Mouse (Mus musculus) ES-E14 (cell line): Measurements from ENCODE around the gene Rab37. TPM values are rescaled to one million over a fixed set of nuclear protein-coding genes. Genes with fewer than 3 reads are reported as not detected.

ENCODE experiments used
- DNase-seq: peaks from one replicate; pipeline ENCODE4 v3.0.0-alpha.2; 2013; ENCODE audit warnings: low read depth, low spot score
- H3K27ac ChIP-seq: 2 replicates; pipeline ENCODE4 v1.5.1; 2012; ENCODE audit warnings: low read depth, mild to moderate bottlenecking, low read length, moderate library complexity, mixed read lengths; ENCODE audit not compliant: poor library complexity, insufficient read depth, severe bottlenecking
- H3K36me3 ChIP-seq: 2 replicates; pipeline ENCODE4 v1.6.1; 2012; ENCODE audit warnings: mild to moderate bottlenecking, low read length, moderate library complexity, mixed read lengths; ENCODE audit not compliant: control insufficient read depth, poor library complexity, insufficient read depth, severe bottlenecking
- H3K4me1 ChIP-seq, 2 experiments: fragments of 150-350 bp in 1 of 2; sonication (generic) in 1 of 2; 2 replicates each; pipeline ENCODE4 v1.6.1; 2012; ENCODE audit warnings: low read length in 2 of 2, mild to moderate bottlenecking in 1 of 2, mixed read lengths in 1 of 2; ENCODE audit not compliant: control insufficient read depth in 2 of 2, insufficient read depth in 2 of 2, poor library complexity in 1 of 2
- H3K4me3 ChIP-seq, 2 experiments: fragments of 150-350 bp in 1 of 2; sonication (generic) in 1 of 2; 2 replicates each; pipeline ENCODE4 v1.5.1; 2012; ENCODE audit warnings: low read length in 2 of 2, low read depth in 1 of 2, mild to moderate bottlenecking in 1 of 2, mixed read lengths in 1 of 2; ENCODE audit not compliant: insufficient read depth in 1 of 2, poor library complexity in 1 of 2, severe bottlenecking in 1 of 2
- H3K9ac ChIP-seq: 2 replicates; pipeline ENCODE4 v1.6.1; 2012; ENCODE audit warnings: low read depth, mild to moderate bottlenecking, low read length, mixed read lengths; ENCODE audit not compliant: poor library complexity, insufficient read depth, severe bottlenecking
- H3K9me3 ChIP-seq: fragments of 150-350 bp; sonication (generic); 2 replicates; pipeline ENCODE4 v1.6.1; 2012; ENCODE audit warnings: low read depth, mild to moderate bottlenecking, low read length; ENCODE audit not compliant: control insufficient read depth, insufficient read depth
- CHD2 ChIP-seq: IDR thresholded peaks from 2 replicates; pipeline ENCODE4 v1.6.1; 2014; ENCODE audit warnings: mild to moderate bottlenecking, low read depth, low read length, inconsistent platforms
- HCFC1 ChIP-seq: IDR thresholded peaks from 2 replicates; pipeline ENCODE4 v1.6.1; 2012; ENCODE audit warnings: low read length, inconsistent platforms, borderline replicate concordance; ENCODE audit not compliant: insufficient read depth
- MAFK ChIP-seq: IDR thresholded peaks from 2 replicates; pipeline ENCODE4 v1.6.1; 2014; ENCODE audit warnings: mild to moderate bottlenecking, low read depth, low read length, inconsistent platforms; ENCODE audit not compliant: insufficient read depth
- ZC3H11A ChIP-seq: IDR thresholded peaks from 2 replicates; pipeline ENCODE4 v1.6.1; 2012; ENCODE audit warnings: low read depth, mild to moderate bottlenecking, inconsistent platforms, low read length, borderline replicate concordance
- ZNF384 ChIP-seq: IDR thresholded peaks from 2 replicates; pipeline ENCODE4 v1.6.1; 2012; ENCODE audit warnings: low read depth, low read length, inconsistent platforms
- in situ Hi-C, 2 experiments: fragments of 600-800 bp; cut with MboI; formaldehyde crosslinking; loops; one replicate each; pipeline ENCODE4 v1.15.1; 2025; ENCODE audit warnings: low sequenced_read_pairs in 2 of 2, inconsistent platforms in 1 of 2; ENCODE audit not compliant: unreplicated experiment in 2 of 2
- total RNA-seq: library from RNA; depleted of rRNA; stranded (reverse); fragments of 300-350 nt; gene quantifications from 2 replicates; pipeline ENCODE4 v1.2.3, GENCODE M21; 2012

The Rab37 gene
- total RNA-seq, 1 experiment, result 0.67 TPM

- H3K9me3 ChIP-seq, result no peaks in the 10 kb centered on the region
- no peak for DNase-seq
- no peak overlapping the region for H3K4me3 ChIP-seq
- peaks cover 1 to 24% of the 10 kb centered on the region in 2 experiments; a peak in 2 of 4 replicates for H3K4me1 ChIP-seq
- in situ Hi-C loops, result no loop called here
- no peak for TF ChIP-seq ZC3H11A
- TF ChIP-seq MAFK, result no peak
- no peak for TF ChIP-seq CHD2
- no peak for TF ChIP-seq HCFC1
- TF ChIP-seq ZNF384, result no peak
- H3K27ac ChIP-seq, result no peak overlapping the region
- no peaks in the 10 kb centered on the region for H3K36me3 ChIP-seq
- no peak overlapping the region for H3K9ac ChIP-seq
Observed at GRCm38 (mm10) chr11:115075407-115075806, 15.8 kb upstream of the Rab37 start.

- no peak for DNase-seq
- TF ChIP-seq MAFK (no peak), CHD2 (no peak), ZNF384 (no peak)
- in situ Hi-C loops, result no loop called here
- H3K4me3 ChIP-seq, result no peak overlapping the region
- H3K9me3 ChIP-seq, result no peaks in the 10 kb centered on the region
- no peak overlapping the region for H3K9ac ChIP-seq
- no peak overlapping the region for H3K27ac ChIP-seq
- no peaks in the 10 kb centered on the region for H3K36me3 ChIP-seq
- H3K4me1 ChIP-seq, result peaks cover 1 to 19% of the 10 kb centered on the region in 2 experiments; a peak in 2 of 4 replicates
Observed at GRCm38 (mm10) chr11:115075859-115076258, 15.4 kb upstream of the Rab37 start.

GRCm38 (mm10) chr11:115077436-115077835, 13.8 kb upstream of the Rab37 start:
- Histone ChIP-seq H3K4me1 (peaks cover 0 to 8% of the 10 kb centered on the region in 2 experiments; a peak in 1 of 4 replicates), H3K9me3 (no peaks in the 10 kb centered on the region), H3K9ac (no peak overlapping the region), H3K4me3 (no peak overlapping the region), H3K36me3 (no peaks in the 10 kb centered on the region), H3K27ac (no peak overlapping the region)
- in situ Hi-C loops, result no loop called here
- no peak for DNase-seq
- no peak for TF ChIP-seq HCFC1
- no peak for TF ChIP-seq MAFK
- TF ChIP-seq CHD2, result no peak
- no peak for TF ChIP-seq ZC3H11A
- TF ChIP-seq ZNF384, result no peak

GRCm38 (mm10) chr11:115078680-115079079, 12.6 kb upstream of the Rab37 start:
- Histone ChIP-seq H3K4me3 (no peak overlapping the region), H3K27ac (no peak overlapping the region; the same call in 1 of the 2 replicates), H3K36me3 (no peaks in the 10 kb centered on the region), H3K9me3 (no peaks in the 10 kb centered on the region), H3K9ac (no peak overlapping the region), H3K4me1 (no peaks in the 10 kb centered on the region)
- in situ Hi-C loops, result no loop called here
- no peak for TF ChIP-seq ZNF384
- no peak for TF ChIP-seq CHD2
- no peak for TF ChIP-seq ZC3H11A
- TF ChIP-seq MAFK, result no peak
- no peak for TF ChIP-seq HCFC1
- DNase-seq, result no peak

- Histone ChIP-seq H3K36me3 (no peaks in the 10 kb centered on the region), H3K4me3 (no peak overlapping the region), H3K9me3 (no peaks in the 10 kb centered on the region), H3K4me1 (peaks cover 0 to 2% of the 10 kb centered on the region in 2 experiments; a peak in 1 of 4 replicates), H3K9ac (no peak overlapping the region), H3K27ac (no peak overlapping the region)
- in situ Hi-C loops, result no loop called here
- no peak for TF ChIP-seq HCFC1
- TF ChIP-seq ZC3H11A, result peak; percentile 9; the same call in 1 of the 2 replicates
- no peak for TF ChIP-seq ZNF384
- TF ChIP-seq CHD2, result no peak
- peak; percentile 42; the same call in 1 of the 2 replicates for TF ChIP-seq MAFK
- peak; percentile 59 for DNase-seq
Observed at GRCm38 (mm10) chr11:115080886-115081285, 10.3 kb upstream of the Rab37 start.
